Mouse (Mus musculus): ENCODE data around the gene Gipc2.

The Gipc2 gene

GRCm38 (mm10) chr3:152081381-152081780 lies 84.6 kb downstream of the Gipc2 start:
- DNase-seq (ENCODE audit: low spot score in 2 of 2) = no peak

- DNase-seq (ENCODE audit: low spot score in 2 of 2) = no peak
Measured at GRCm38 (mm10) chr3:152076088-152076487, 89.9 kb downstream of the Gipc2 start.

- no peak for DNase-seq (ENCODE audit: low spot score in 2 of 2)
Measured at GRCm38 (mm10) chr3:152069001-152069400, 97.0 kb downstream of the Gipc2 start.

GRCm38 (mm10) chr3:152068311-152068710 lies 97.7 kb downstream of the Gipc2 start:
- DNase-seq (ENCODE audit: low spot score in 2 of 2) = no peak

- DNase-seq (ENCODE audit: low spot score in 2 of 2) = peak; percentile 25 to 35
Measured at GRCm38 (mm10) chr3:152066696-152067095, 99.3 kb downstream of the Gipc2 start.

GRCm38 (mm10) chr3:152065806-152066205 lies 100.2 kb downstream of the Gipc2 start:
- no peak for DNase-seq (ENCODE audit: low spot score in 2 of 2)

GRCm38 (mm10) chr3:152064166-152064565 lies 101.9 kb downstream of the Gipc2 start:
- no peak for DNase-seq (ENCODE audit: low spot score in 2 of 2)

- no peak for DNase-seq (ENCODE audit: low spot score in 2 of 2)
Measured at GRCm38 (mm10) chr3:152062806-152063205, 103.2 kb downstream of the Gipc2 start.

- no peak for DNase-seq (ENCODE audit: low spot score in 2 of 2)
Measured at GRCm38 (mm10) chr3:152061145-152061544, 104.9 kb downstream of the Gipc2 start.

- DNase-seq (ENCODE audit: low spot score in 2 of 2) = no peak
Measured at GRCm38 (mm10) chr3:152058235-152058634, 107.8 kb downstream of the Gipc2 start.

- DNase-seq (ENCODE audit: low spot score in 2 of 2) = no peak
Measured at GRCm38 (mm10) chr3:152054260-152054659, 111.8 kb downstream of the Gipc2 start.

GRCm38 (mm10) chr3:152051959-152052358 lies 114.1 kb downstream of the Gipc2 start:
- DNase-seq (ENCODE audit: low spot score in 2 of 2) = no peak

GRCm38 (mm10) chr3:152047914-152048313 lies 118.1 kb downstream of the Gipc2 start:
- DNase-seq (ENCODE audit: low spot score in 2 of 2) = no peak

- DNase-seq (ENCODE audit: low spot score in 2 of 2) = no peak
Measured at GRCm38 (mm10) chr3:152046895-152047294, 119.1 kb downstream of the Gipc2 start.
